Mouse (Mus musculus) 3134 (cell line): Measurements from ENCODE around the gene Hoxb8.

Source experiments
- DNase-seq: peaks from one replicate; pipeline ENCODE4 v3.0.0-alpha.2; 2011; ENCODE audit warnings: low spot score; ENCODE audit not compliant: insufficient read length; ENCODE audit errors: extremely low read depth

The Hoxb8 gene

DNA sequence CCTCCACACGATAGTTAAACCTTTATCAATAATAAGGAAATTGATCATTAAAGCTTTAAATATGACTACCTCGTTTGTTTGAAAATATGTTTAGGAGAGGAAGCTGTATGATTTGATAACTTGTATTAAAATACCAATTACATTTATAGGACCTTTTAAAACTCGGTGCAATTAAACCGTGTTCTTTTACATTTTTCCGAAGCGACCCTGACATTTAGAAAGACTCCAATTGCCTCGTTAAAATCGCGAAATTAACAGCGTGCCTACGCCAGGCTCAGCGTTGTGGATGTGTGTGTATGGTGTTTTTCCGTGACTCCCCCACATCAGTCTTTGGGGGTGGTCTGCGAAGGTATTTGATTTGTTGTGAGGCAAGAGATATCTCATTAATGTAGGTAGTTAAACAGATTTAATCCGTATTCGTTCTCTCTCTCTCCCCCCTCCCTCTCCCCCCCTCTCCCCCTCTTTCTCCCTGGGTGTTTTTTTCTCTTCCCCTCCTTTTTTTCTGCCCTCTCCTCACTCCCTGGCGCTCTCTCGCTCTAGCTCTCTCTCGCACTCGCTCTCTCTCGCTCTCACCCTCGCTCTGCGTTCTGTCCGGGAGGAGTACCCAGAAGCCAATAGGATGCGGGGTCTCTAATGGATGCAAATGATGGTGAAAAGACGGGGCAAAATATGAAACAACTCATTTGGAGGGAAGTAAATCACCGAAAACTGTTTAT, at the start of gene Hoxb8:
TSS of gene Hoxb8 (plus strand) at position 51 of the 716 bp plus-strand sequence.
- DNase-seq = no peak

GRCm38 (mm10) chr11:96234906-96235305, 46.8 kb upstream of the Hoxb8 start:
- DNase-seq = peak; percentile 59

GRCm38 (mm10) chr11:96240211-96240610, 41.5 kb upstream of the Hoxb8 start:
- DNase-seq = peak; percentile 32

GRCm38 (mm10) chr11:96250901-96251300, 30.8 kb upstream of the Hoxb8 start:
- DNase-seq = peak; percentile 73

DNA sequence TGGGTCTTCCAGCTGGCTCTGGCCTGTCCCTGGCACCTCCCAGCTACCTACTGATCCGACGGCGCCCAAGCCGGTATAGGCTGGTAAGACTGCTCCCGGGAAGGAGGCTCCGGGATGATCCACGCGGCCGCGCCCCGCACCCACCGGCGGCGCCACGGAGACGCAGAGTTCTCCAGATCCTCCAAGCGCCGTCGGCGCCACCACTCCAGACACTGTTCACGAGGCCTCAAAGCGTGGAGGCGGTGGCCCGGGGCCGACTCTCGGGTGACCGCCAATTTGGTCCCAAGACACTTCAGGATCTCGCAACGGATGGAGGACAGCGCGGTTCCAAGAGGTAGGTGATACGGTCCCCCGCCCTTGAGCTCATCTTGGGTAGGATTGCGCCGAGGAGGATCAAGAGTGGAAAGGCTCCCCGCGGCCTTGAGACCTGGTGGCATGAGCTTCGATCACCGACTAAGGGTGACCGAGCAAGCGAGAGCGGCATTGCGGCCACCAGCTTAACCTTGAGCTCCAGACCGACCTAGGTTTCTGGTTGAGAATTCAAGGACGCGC, 30.1 kb upstream of the Hoxb8 start:
- DNase-seq = peak; percentile 73

DNA sequence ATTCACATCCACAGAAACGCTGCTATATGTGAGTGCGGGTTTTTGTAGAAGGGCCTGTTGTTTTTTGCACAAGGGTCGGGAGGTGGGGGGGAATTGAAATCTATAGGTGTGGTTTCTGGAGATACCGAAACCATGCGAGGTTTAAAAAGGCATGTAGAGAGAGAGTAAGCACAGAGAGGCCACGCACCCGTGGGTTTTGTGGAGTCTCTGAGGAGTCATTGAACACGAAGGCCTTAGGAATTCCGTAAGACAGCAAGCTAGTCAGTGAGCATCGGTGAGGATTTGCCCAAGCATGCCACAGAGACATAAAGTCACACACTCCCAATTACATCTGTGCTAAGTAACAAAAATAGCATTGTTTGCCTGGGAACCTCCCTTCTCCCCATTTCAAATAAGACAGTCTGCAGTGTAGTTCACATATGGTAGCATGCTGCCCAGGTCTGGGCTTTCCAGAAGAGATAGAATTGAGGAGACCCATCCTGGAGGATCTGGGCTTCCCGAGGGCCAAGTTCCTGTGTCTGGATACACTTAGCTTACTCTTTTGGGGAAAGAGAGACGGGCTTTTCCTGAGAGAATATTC, 29.1 kb upstream of the Hoxb8 start:
- DNase-seq = no peak

DNA sequence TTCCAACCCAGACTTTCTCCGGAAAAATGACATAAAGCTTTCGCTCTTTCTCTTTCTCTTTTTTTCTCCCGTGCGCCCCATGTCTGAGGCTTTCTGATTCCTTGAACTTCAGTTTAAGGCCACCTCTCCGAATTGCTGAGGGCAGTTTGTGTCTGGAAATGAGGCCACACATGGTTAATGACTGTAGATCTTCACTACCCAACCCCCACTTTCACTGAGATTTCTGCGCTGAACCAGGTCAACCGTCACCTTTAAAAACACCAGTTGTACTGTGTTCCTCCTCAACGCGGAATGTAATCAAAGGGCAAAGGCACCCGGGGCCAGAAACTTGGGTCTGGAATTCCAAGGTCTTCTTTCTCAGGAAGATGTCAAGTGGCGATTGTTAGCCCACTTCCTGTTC, 27.5 kb upstream of the Hoxb8 start:
- DNase-seq = no peak

GRCm38 (mm10) chr11:96255111-96255995, 26.4 kb upstream of the Hoxb8 start:
- no peak for DNase-seq

- no peak for DNase-seq
These were observed 25.7 kb upstream of the Hoxb8 start for GRCm38 (mm10) chr11:96255996-96256445.

DNA sequence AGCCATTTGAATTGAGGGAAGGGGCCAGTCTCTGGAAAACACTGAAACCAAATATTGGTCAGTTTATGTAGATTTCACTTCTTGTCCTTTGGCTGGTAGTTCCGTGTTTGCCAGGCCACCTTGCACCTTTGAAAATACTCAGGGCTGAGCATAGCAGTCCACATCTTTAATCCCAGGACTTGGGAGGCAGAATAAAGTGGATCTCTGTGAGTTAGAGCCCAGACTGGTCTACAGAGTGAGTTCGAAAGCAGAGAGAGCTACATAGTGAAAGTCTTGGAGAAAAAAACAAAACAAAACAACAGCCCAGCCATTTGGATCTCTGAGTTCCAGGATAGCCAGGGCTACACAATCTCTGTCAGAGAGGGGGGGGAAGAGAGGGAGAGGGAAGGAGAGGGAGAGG, 24.6 kb upstream of the Hoxb8 start:
- DNase-seq = no peak

GRCm38 (mm10) chr11:96259038-96259437, 22.7 kb upstream of the Hoxb8 start:
- no peak for DNase-seq

GRCm38 (mm10) chr11:96259511-96259910, 22.2 kb upstream of the Hoxb8 start:
- no peak for DNase-seq

- peak; percentile 87 for DNase-seq
These were observed 21.3 kb upstream of the Hoxb8 start for GRCm38 (mm10) chr11:96260310-96260970.

DNA sequence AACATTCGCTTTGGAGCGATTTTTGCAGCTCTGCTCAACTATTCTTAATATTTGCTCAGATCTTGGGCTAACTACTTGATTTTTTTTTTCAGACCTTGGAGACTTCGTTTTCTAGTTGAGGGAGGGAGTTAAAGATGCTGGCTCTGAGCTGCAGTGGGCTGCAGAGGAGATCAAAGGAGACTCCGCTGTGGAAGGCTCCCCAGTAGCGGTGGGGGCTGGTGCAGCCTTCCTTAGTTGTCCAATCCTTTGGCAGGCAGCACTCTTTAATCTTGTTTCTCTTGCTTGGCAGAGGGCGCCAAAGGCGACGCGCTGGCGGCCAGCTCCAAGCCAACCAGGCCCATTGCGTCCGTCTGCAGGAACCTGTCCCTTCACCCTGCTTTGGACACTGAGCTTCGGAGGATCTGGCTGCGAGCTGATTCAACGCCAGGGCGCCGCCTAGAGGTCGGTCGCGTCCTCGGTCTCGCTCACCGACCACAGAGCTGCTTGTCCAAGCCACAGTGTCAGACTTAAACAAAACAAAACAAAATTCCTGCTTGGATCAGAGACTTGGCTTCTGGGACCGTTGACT, 20.3 kb upstream of the Hoxb8 start:
- DNase-seq = peak; percentile 93

DNA sequence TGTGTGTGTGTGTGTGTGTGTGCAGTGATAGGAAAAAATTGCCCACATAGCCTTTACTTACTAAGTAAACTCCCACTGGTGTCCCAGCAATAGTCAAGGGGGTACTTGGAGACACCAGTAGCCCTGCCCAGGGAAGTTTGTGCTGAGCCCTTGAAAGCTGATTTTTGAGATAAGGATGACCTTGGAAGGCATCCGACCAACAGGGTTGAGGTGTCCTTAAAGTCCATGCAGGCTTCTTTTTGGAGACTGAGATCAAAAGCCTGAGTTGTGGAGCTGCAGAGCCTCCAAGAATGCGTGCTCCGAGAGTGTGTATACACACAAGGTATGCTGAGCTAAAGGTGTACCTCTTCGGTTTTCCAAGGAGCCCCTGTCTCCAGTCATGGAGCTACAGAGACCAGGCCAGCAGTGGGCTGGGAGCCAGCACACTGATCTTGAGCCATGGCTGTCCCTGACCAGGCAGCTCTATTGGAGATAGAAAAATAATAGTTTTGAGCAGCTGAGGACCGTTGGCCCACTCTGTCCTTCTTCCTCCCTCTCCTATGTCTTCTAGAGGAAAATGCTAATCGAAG, 19.4 kb upstream of the Hoxb8 start:
- DNase-seq = no peak

- no peak for DNase-seq
These were observed 17.9 kb upstream of the Hoxb8 start for GRCm38 (mm10) chr11:96263636-96264389.

- DNase-seq = no peak
These were observed 17.2 kb upstream of the Hoxb8 start for GRCm38 (mm10) chr11:96264390-96265020.

- no peak for DNase-seq
These were observed 15.8 kb upstream of the Hoxb8 start for GRCm38 (mm10) chr11:96265954-96266353.
